Comparison of ENCODE assay signal across 9 mouse cellular contexts in the genomic region with DNA sequence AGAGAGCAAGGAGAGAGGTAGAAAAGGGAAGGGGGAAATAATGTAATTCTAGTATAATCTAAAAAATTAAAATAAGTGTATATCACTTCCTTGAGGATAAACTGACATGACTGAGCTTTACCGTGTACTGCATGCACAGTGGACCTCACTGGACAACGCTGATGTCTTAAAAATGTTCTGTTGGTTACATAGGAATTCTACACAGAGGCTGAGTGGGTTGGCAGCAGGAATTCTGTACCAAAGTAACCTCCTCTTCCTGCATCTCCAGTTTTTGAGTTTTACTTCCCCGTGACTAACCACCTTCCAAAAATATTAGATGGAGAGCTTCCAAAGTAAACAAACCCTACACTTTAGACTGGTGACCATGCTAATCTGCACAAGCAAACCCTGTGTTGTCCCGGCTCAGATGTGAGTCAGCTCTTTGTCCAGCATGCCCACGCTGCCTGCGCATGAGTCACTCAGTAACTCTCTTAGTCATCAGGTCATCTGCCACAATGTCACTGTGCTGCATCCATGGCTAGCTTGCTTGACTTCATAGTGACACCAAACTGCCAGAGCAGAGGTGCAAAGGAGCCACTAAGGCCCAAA.
DNase-seq lines count a peak whose midpoint lies in the region; ATAC-seq lines count a peak whose summit lies in the region.
"Had no signal": no experiment of that assay in that cellular context is flagged by ENCODE, and none has a peak within 500 bp of the region (broad histone marks: within the 10 kb centered on the region; RNA-seq: fewer than 3 reads in every experiment).

No protein-coding gene starts in this region.

- 49% methylated on average over 6 of the region's 6 CpGs for WGBS in stomach, embryonic 15.5 days

- no peak overlapping the region for H3K4me3 ChIP-seq in stomach, embryonic 15.5 days (replicated peaks)

- no peaks in the 10 kb centered on the region for H3K4me1 ChIP-seq in stomach, embryonic 15.5 days

- H3K27me3 ChIP-seq in stomach, embryonic 15.5 days (replicated peaks) = no peaks in the 10 kb centered on the region

- H3K9ac ChIP-seq in stomach, embryonic 15.5 days = no peak overlapping the region

- H3K4me2 ChIP-seq in stomach, embryonic 15.5 days = no peak overlapping the region

- no peak for DNase-seq in frontal cortex, postnatal 14 days (ENCODE audit: low spot score in 2 of 2)
- peak; percentile 54 for DNase-seq in ovary, adult 18-20 months (ENCODE audit: low spot score)
- no peak for DNase-seq in ovary, postnatal 10 days (ENCODE audit: low spot score)
- DNase-seq in gonadal fat pad, adult 2 months (ENCODE audit: low read depth) = peak; percentile 28
- DNase-seq in gastrocnemius, adult 8-10 months (ENCODE audit: low spot score in 2 of 2) = no peak
- DNase-seq in gastrocnemius, adult 18-20 months (ENCODE audit: low spot score) = no peak
- DNase-seq: B cell, adult 2 months had no signal

- H3K27ac ChIP-seq in stomach, embryonic 15.5 days = no peak overlapping the region

- H3K9me3 ChIP-seq in stomach, embryonic 15.5 days = no peaks in the 10 kb centered on the region

- H3K36me3 ChIP-seq in stomach, embryonic 15.5 days = no peaks in the 10 kb centered on the region

- peak; percentile 91 for ATAC-seq in frontal cortex, adult (ENCODE audit: low TSS enrichment)
- peak; percentile 79 for ATAC-seq in stomach, embryonic 15.5 days (ENCODE audit: insufficient read depth, low FRiP score, low read depth)

Comparison
In these comparisons a context has a peak if more than half of its experiments do, and no peak if none do; other contexts are left out.
1. DNase-seq: peak in ovary, adult 18-20 months (single experiment) and gonadal fat pad, adult 2 months (single experiment); none in frontal cortex, postnatal 14 days (0 of 2), ovary, postnatal 10 days (single experiment), gastrocnemius, adult 8-10 months (0 of 2) and gastrocnemius, adult 18-20 months (single experiment).